19 mouse cellular contexts compared by ENCODE assay signal in genomic region chr13:10066829-10067618, GRCm38 (mm10).
DNase-seq lines count a peak whose midpoint lies in the region; ATAC-seq and TF ChIP-seq lines count a peak whose summit lies in the region.
"Had no signal": no experiment of that assay in that cellular context is flagged by ENCODE, and none has a peak within 500 bp of the region (broad histone marks: within the 10 kb centered on the region; RNA-seq: fewer than 3 reads in every experiment).

No protein-coding gene starts in this region.

- H3K4me2 ChIP-seq in kidney, postnatal 0 days (ENCODE audit: low read length): no peak overlapping the region
- no peak overlapping the region for H3K4me2 ChIP-seq in kidney, embryonic 16.5 days (replicated peaks; ENCODE audit: low read depth, low read length)
- H3K4me2 ChIP-seq: embryonic facial prominence, embryonic 12.5 days; forebrain, embryonic 13.5 days; hindbrain, embryonic 12.5 days; limb, embryonic 13.5 days had no signal

- no peak for TF ChIP-seq CTCF in kidney, postnatal 0 days (IDR thresholded peaks at IDR 0.05; ENCODE audit: low read depth)

- no peaks in the 10 kb centered on the region for H3K36me3 ChIP-seq in kidney, postnatal 0 days (ENCODE audit: insufficient read depth, low read length)
- no peaks in the 10 kb centered on the region for H3K36me3 ChIP-seq in kidney, embryonic 16.5 days (ENCODE audit: insufficient read depth, low read length)
- H3K36me3 ChIP-seq in embryonic facial prominence, embryonic 10.5 days (replicated peaks): no peaks in the 10 kb centered on the region
- H3K36me3 ChIP-seq: embryonic facial prominence, embryonic 12.5 days; hindbrain, embryonic 12.5 days; limb, embryonic 13.5 days had no signal

- H3K9me3 ChIP-seq in kidney, postnatal 0 days (replicated peaks; ENCODE audit: low read length): no peaks in the 10 kb centered on the region
- H3K9me3 ChIP-seq in kidney, embryonic 16.5 days (ENCODE audit: low read length): no peaks in the 10 kb centered on the region
- H3K9me3 ChIP-seq in embryonic facial prominence, embryonic 10.5 days: no peaks in the 10 kb centered on the region
- H3K9me3 ChIP-seq: embryonic facial prominence, embryonic 12.5 days; forebrain, embryonic 13.5 days; hindbrain, embryonic 12.5 days; limb, embryonic 13.5 days; megakaryocyte, embryonic 14.5 days had no signal

- no peaks in the 10 kb centered on the region for H3K4me1 ChIP-seq in kidney, postnatal 0 days (replicated peaks; ENCODE audit: insufficient read depth, low read length)
- H3K4me1 ChIP-seq in kidney, embryonic 16.5 days (ENCODE audit: insufficient read depth, low read length): no peaks in the 10 kb centered on the region
- no peaks in the 10 kb centered on the region for H3K4me1 ChIP-seq in embryonic facial prominence, embryonic 10.5 days
- H3K4me1 ChIP-seq: embryonic facial prominence, embryonic 12.5 days; forebrain, embryonic 13.5 days; hindbrain, embryonic 12.5 days had no signal

- DNase-seq in kidney, postnatal 0 days (ENCODE audit: low spot score): peak; percentile 6
- peak; percentile 16 for DNase-seq in thymus, postnatal 14 days
- no peak for DNase-seq in thymus, postnatal 4 days
- DNase-seq in lung, postnatal 25 days (ENCODE audit: low spot score): peak; percentile 56
- DNase-seq in yolk sac, embryonic 10.5 days (ENCODE audit: low spot score): peak; percentile 19
- DNase-seq in layer of hippocampus, postnatal 10 days (ENCODE audit: low spot score in 2 of 2): no peak
- DNase-seq in embryonic facial prominence, embryonic 10.5 days (ENCODE audit: low spot score): no peak
- DNase-seq: cerebellum, adult 9-10 months; gastrocnemius, postnatal 14 days; kidney, adult 9 months; kidney, postnatal 4 days had no signal

- H3K27me3 ChIP-seq in kidney, postnatal 0 days (ENCODE audit: insufficient read depth, low read length): no peaks in the 10 kb centered on the region
- H3K27me3 ChIP-seq in kidney, embryonic 16.5 days (ENCODE audit: insufficient read depth, low read length): no peaks in the 10 kb centered on the region
- H3K27me3 ChIP-seq in embryonic facial prominence, embryonic 10.5 days (replicated peaks; ENCODE audit: low read depth, poor library complexity, severe bottlenecking): no peaks in the 10 kb centered on the region
- H3K27me3 ChIP-seq: embryonic facial prominence, embryonic 12.5 days; forebrain, embryonic 13.5 days; hindbrain, embryonic 12.5 days; limb, embryonic 13.5 days; megakaryocyte, embryonic 14.5 days had no signal

- 68% methylated on average over 12 of the region's 12 CpGs for WGBS in kidney, postnatal 0 days
- WGBS in kidney, embryonic 16.5 days: 70% methylated on average over 12 of the region's 12 CpGs
- 86% methylated on average over 12 of the region's 12 CpGs for WGBS in embryonic facial prominence, embryonic 10.5 days

- no peak for ATAC-seq in kidney, postnatal 0 days (replicated peaks; ENCODE audit: low FRiP score, low read depth)
- ATAC-seq in kidney, embryonic 16.5 days (ENCODE audit: low FRiP score, low TSS enrichment): no peak
- ATAC-seq: forebrain, embryonic 13.5 days had no signal

- no peak overlapping the region for H3K9ac ChIP-seq in kidney, postnatal 0 days (ENCODE audit: low read depth, low read length)
- no peak overlapping the region for H3K9ac ChIP-seq in kidney, embryonic 16.5 days (replicated peaks; ENCODE audit: low read length)
- H3K9ac ChIP-seq: embryonic facial prominence, embryonic 12.5 days; forebrain, embryonic 13.5 days; hindbrain, embryonic 12.5 days; limb, embryonic 13.5 days; liver, embryonic 14.5 days had no signal

- no peak overlapping the region for H3K27ac ChIP-seq in kidney, postnatal 0 days
- no peak overlapping the region for H3K27ac ChIP-seq in kidney, embryonic 16.5 days (ENCODE audit: low read length)
- H3K27ac ChIP-seq in embryonic facial prominence, embryonic 10.5 days (replicated peaks): no peak overlapping the region
- H3K27ac ChIP-seq: embryonic facial prominence, embryonic 12.5 days; forebrain, embryonic 13.5 days; hindbrain, embryonic 12.5 days; limb, embryonic 13.5 days; liver, embryonic 14.5 days had no signal

- no peak overlapping the region for H3K4me3 ChIP-seq in kidney, postnatal 0 days (replicated peaks; ENCODE audit: low read depth, low read length)
- H3K4me3 ChIP-seq in kidney, embryonic 16.5 days (ENCODE audit: low read length): no peak overlapping the region
- no peak overlapping the region for H3K4me3 ChIP-seq in embryonic facial prominence, embryonic 10.5 days
- H3K4me3 ChIP-seq: embryonic facial prominence, embryonic 12.5 days; erythroblast, embryonic 14.5 days; forebrain, embryonic 13.5 days; hindbrain, embryonic 12.5 days; limb, embryonic 13.5 days had no signal

Comparison
In these comparisons a context has a peak if more than half of its experiments do, and no peak if none do; other contexts are left out.
1. DNase-seq: peak in kidney, postnatal 0 days (single experiment), thymus, postnatal 14 days (single experiment), lung, postnatal 25 days (single experiment) and yolk sac, embryonic 10.5 days (single experiment); none in thymus, postnatal 4 days (single experiment), layer of hippocampus, postnatal 10 days (0 of 2) and embryonic facial prominence, embryonic 10.5 days (single experiment).